Comparison of ENCODE assay signal across 12 mouse cellular contexts in the genomic region with DNA sequence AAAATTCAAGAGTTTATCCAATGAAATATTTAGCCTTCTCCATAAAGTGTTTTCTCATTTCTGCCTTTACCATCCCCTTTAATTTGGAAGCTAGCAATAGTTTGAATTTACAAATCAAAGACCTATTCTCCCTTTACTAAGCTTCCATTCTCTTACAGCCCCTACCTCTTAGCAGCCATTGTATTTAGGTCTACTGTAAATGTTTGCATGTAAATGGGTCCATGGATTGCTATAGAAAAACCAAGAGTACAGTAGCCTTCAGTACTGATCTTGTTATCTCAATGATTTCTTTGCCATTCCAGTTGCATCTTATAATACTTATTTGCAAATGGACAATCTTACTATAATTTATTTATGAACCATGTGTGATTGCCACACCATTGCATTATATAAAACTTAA.
"Had no signal": no experiment of that assay in that cellular context is flagged by ENCODE, and none has a peak within 500 bp of the region (broad histone marks: within the 10 kb centered on the region; RNA-seq: fewer than 3 reads in every experiment).

No protein-coding gene starts in this region.

- DNase-seq: left cerebral cortex, postnatal 4 days; liver; liver, embryonic 13.5 days; liver, postnatal 0 days; lung, adult 18-20 months; lung, adult 2 months; lung, embryonic 14.5 days; lung, postnatal 10 days; lung, postnatal 14 days; lung, postnatal 36 days; lung, postnatal 4 days; midbrain, embryonic 14.5 days had no signal
